26 mouse cellular contexts compared by ENCODE assay signal in the genomic region with DNA sequence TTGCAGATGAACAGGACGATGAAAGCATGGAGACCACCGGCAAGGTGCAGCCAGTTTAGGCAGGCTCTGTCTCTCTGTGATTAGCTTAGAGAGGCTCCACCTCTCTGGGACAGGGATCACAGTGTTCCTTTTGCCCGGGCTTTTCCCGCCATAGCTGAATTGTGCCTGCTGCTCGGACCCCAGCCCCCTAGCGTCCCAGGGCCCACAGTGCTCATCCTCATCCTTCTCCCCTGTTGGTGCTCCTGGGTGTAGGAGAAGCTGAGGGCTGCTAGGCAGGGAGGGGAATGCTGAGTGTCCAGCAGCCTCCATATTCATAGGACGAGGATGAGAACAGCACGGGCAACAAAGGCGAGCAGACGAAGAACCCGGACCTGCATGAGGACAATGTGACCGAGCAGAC. TPM values are rescaled to one million over a fixed set of nuclear protein-coding genes. Genes with fewer than 3 reads are reported as not detected.
DNase-seq lines count a peak whose midpoint lies in the region; ATAC-seq and TF ChIP-seq lines count a peak whose summit lies in the region.
"Had no signal": no experiment of that assay in that cellular context is flagged by ENCODE, and none has a peak within 500 bp of the region (broad histone marks: within the 10 kb centered on the region; RNA-seq: fewer than 3 reads in every experiment).

No protein-coding gene starts in this region.

- H3K4me3 ChIP-seq in forebrain, embryonic 11.5 days (ENCODE audit: low read depth, low read length): no peak overlapping the region
- H3K4me3 ChIP-seq in forebrain, embryonic 12.5 days (replicated peaks): no peak overlapping the region
- H3K4me3 ChIP-seq in E14TG2a.4 (replicated peaks; ENCODE audit: low read length) (peak overlapping the region; percentile 72), ES-E14 (ENCODE audit: insufficient read depth in 1 of 2, low read depth in 1 of 2, low read length in 2 of 2, poor library complexity in 1 of 2, severe bottlenecking in 1 of 2) (peak overlapping the region; percentile 36 to 61)
- H3K4me3 ChIP-seq: embryonic facial prominence, embryonic 13.5 days; erythroblast, embryonic 14.5 days; gastrocnemius, adult 2 months; hindbrain, embryonic 10.5 days had no signal

- peaks cover 29% of the 10 kb centered on the region for H3K36me3 ChIP-seq in forebrain, embryonic 11.5 days (ENCODE audit: control insufficient read depth, insufficient read depth, low read length)
- H3K36me3 ChIP-seq in forebrain, embryonic 12.5 days (replicated peaks): peaks cover 96% of the 10 kb centered on the region
- peaks cover 49% of the 10 kb centered on the region for H3K36me3 ChIP-seq in E14TG2a.4 (ENCODE audit: insufficient read depth, low read length)
- peaks cover 13% of the 10 kb centered on the region; the same call in 1 of the 2 replicates for H3K36me3 ChIP-seq in ES-E14 (ENCODE audit: control insufficient read depth, insufficient read depth, low read length, poor library complexity, severe bottlenecking)

- WGBS in forebrain, embryonic 11.5 days: 88% methylated on average over 12 of the region's 12 CpGs
- WGBS in forebrain, embryonic 12.5 days: 83% methylated on average over 12 of the region's 12 CpGs

- H3K9ac ChIP-seq in forebrain, embryonic 11.5 days (ENCODE audit: low read length): no peak overlapping the region
- no peak overlapping the region for H3K9ac ChIP-seq in forebrain, embryonic 12.5 days
- H3K9ac ChIP-seq in ES-E14 (ENCODE audit: insufficient read depth, low read depth, low read length, poor library complexity, severe bottlenecking): peak overlapping the region; percentile 69
- H3K9ac ChIP-seq: embryonic facial prominence, embryonic 13.5 days; forebrain, postnatal 0 days; hindbrain, embryonic 14.5 days had no signal

- ATAC-seq in forebrain, embryonic 11.5 days (replicated peaks; ENCODE audit: low FRiP score): no peak
- no peak for ATAC-seq in forebrain, embryonic 12.5 days (ENCODE audit: low FRiP score)
- ATAC-seq: forebrain, embryonic 14.5 days; intestine, postnatal 0 days had no signal

- no peaks in the 10 kb centered on the region for H3K9me3 ChIP-seq in forebrain, embryonic 11.5 days (ENCODE audit: control insufficient read depth, low read length)
- H3K9me3 ChIP-seq in forebrain, embryonic 12.5 days: no peaks in the 10 kb centered on the region
- H3K9me3 ChIP-seq in E14TG2a.4 (ENCODE audit: low read length) (no peaks in the 10 kb centered on the region), ES-E14 (ENCODE audit: control insufficient read depth, insufficient read depth, low read depth, low read length) (no peaks in the 10 kb centered on the region)
- H3K9me3 ChIP-seq: embryonic facial prominence, embryonic 13.5 days; G1E; hindbrain, embryonic 10.5 days had no signal

- H3K27ac ChIP-seq in forebrain, embryonic 11.5 days (ENCODE audit: low read depth, low read length): no peak overlapping the region
- H3K27ac ChIP-seq in forebrain, embryonic 12.5 days: no peak overlapping the region
- H3K27ac ChIP-seq in ES-E14 (ENCODE audit: insufficient read depth, low read depth, low read length, poor library complexity, severe bottlenecking): peak overlapping the region; percentile 24; the same call in 1 of the 2 replicates
- H3K27ac ChIP-seq: embryonic facial prominence, embryonic 13.5 days; gastrocnemius, adult 2 months; hindbrain, embryonic 10.5 days; hindbrain, embryonic 14.5 days had no signal

- no peaks in the 10 kb centered on the region for H3K4me1 ChIP-seq in forebrain, embryonic 11.5 days (replicated peaks; ENCODE audit: control insufficient read depth, insufficient read depth, low read length)
- H3K4me1 ChIP-seq in forebrain, embryonic 12.5 days: no peaks in the 10 kb centered on the region
- peaks cover 31% of the 10 kb centered on the region for H3K4me1 ChIP-seq in E14TG2a.4 (replicated peaks; ENCODE audit: low read depth, low read length)
- H3K4me1 ChIP-seq in ES-E14 (ENCODE audit: control insufficient read depth in 2 of 2, insufficient read depth in 2 of 2, low read length in 2 of 2, poor library complexity in 1 of 2): no peaks in the 10 kb centered on the region
- H3K4me1 ChIP-seq: embryonic facial prominence, embryonic 13.5 days; hindbrain, embryonic 10.5 days had no signal

- peak; percentile 41 for TF ChIP-seq CTCF in E14TG2a.4 (conservative IDR thresholded peaks at IDR 0.05; ENCODE audit: low read length)

- in situ Hi-C loops in ES-E14 (cut with MboI; ENCODE audit: low sequenced_read_pairs in 2 of 2, unreplicated experiment in 2 of 2): no loop called here

- H3K4me2 ChIP-seq in forebrain, embryonic 11.5 days (ENCODE audit: low read depth, low read length, severe bottlenecking): no peak overlapping the region
- no peak overlapping the region for H3K4me2 ChIP-seq in forebrain, embryonic 12.5 days
- H3K4me2 ChIP-seq: embryonic facial prominence, embryonic 13.5 days; heart, embryonic 11.5 days; hindbrain, embryonic 14.5 days had no signal

- peak; percentile 44 for DNase-seq in forebrain, embryonic 11.5 days (ENCODE audit: low spot score)
- DNase-seq in ES-E14 (ENCODE audit: low read depth, low spot score): no peak
- DNase-seq in ZHBTc4 (ENCODE audit: low read depth, low spot score): peak; percentile 87
- no peak for DNase-seq in MN1 (ENCODE audit: low spot score)
- no peak for DNase-seq in thymus, postnatal 4 days
- no peak for DNase-seq in heart, postnatal 4 days
- DNase-seq: adrenal gland, adult 2 months; adrenal gland, postnatal 25 days; cerebellum, adult 11-12 months; cerebellum, adult 8-10 months; cerebellum, postnatal 10 days; forebrain, postnatal 0 days; gastrocnemius, adult 2 months; gastrocnemius, postnatal 14 days; heart, adult 11 months; kidney, adult 2 months had no signal

- no peaks in the 10 kb centered on the region for H3K27me3 ChIP-seq in forebrain, embryonic 11.5 days (ENCODE audit: control insufficient read depth, insufficient read depth, low read length)
- no peaks in the 10 kb centered on the region for H3K27me3 ChIP-seq in forebrain, embryonic 12.5 days
- H3K27me3 ChIP-seq in E14TG2a.4 (ENCODE audit: insufficient read depth, low read length): no peaks in the 10 kb centered on the region
- H3K27me3 ChIP-seq: embryonic facial prominence, embryonic 13.5 days had no signal

TF ChIP-seq in ES-E14, 5 proteins besides CTCF, POLR2A, EP300 and RAD21:
- TF ChIP-seq MAFK (IDR thresholded peaks at IDR 0.05; ENCODE audit: insufficient read depth, low read depth, low read length) (no peak), ZC3H11A (IDR thresholded peaks at IDR 0.05; ENCODE audit: borderline replicate concordance, low read depth, low read length) (no peak)

RNA-seq across cellular contexts. Expression of gene Smarcc2, which starts 15.3 kb away (rescaled TPM):
- polyA plus RNA-seq in forebrain, embryonic 11.5 days (2014; fragmentation: Nextera tagmentation; extraction: Ambion mirVana): 139 and 144 TPM in 2 replicates
- polyA plus RNA-seq in forebrain, embryonic 12.5 days (2016; fragmentation: Nextera tagmentation; extraction: Ambion mirVana): 189 and 210 TPM in 2 replicates
- 18.9 and 22.8 TPM in 2 replicates for total RNA-seq in ES-E14 (2012; rRNA removed)
- 10 to 100 TPM; 97.0 to 97.3 TPM for total RNA-seq in heart, postnatal 4 days (2021)

RNA-seq across cellular contexts. Expression of gene Myl6, which starts 19.6 kb away (rescaled TPM):
- polyA plus RNA-seq in forebrain, embryonic 11.5 days (2014; fragmentation: Nextera tagmentation; extraction: Ambion mirVana): 620 and 659 TPM in 2 replicates
- polyA plus RNA-seq in forebrain, embryonic 12.5 days (2016; fragmentation: Nextera tagmentation; extraction: Ambion mirVana): 660 and 684 TPM in 2 replicates
- total RNA-seq in ES-E14 (2012; rRNA removed): 894 and 1,090 TPM in 2 replicates
- 100 to 1,000 TPM; 616 to 628 TPM for total RNA-seq in heart, postnatal 4 days (2021)

RNA-seq across cellular contexts. Expression of gene Myl6b, which starts 24.1 kb away (rescaled TPM):
- 3.0 and 3.4 TPM in 2 replicates for polyA plus RNA-seq in forebrain, embryonic 11.5 days (2014; fragmentation: Nextera tagmentation; extraction: Ambion mirVana)
- 2.4 and 2.7 TPM in 2 replicates for polyA plus RNA-seq in forebrain, embryonic 12.5 days (2016; fragmentation: Nextera tagmentation; extraction: Ambion mirVana)
- total RNA-seq in ES-E14 (2012; rRNA removed): 2.0 and 3.7 TPM in 2 replicates
- total RNA-seq in heart, postnatal 4 days (2021): 1 to 10 TPM; 3.7 TPM

RNA-seq across cellular contexts. Expression of gene Esyt1, which starts 51.3 kb away (rescaled TPM):
- polyA plus RNA-seq in forebrain, embryonic 11.5 days (2014; fragmentation: Nextera tagmentation; extraction: Ambion mirVana): 15.2 and 18.1 TPM in 2 replicates
- 11.2 and 13.8 TPM in 2 replicates for polyA plus RNA-seq in forebrain, embryonic 12.5 days (2016; fragmentation: Nextera tagmentation; extraction: Ambion mirVana)
- 62.7 and 135 TPM in 2 replicates for total RNA-seq in ES-E14 (2012; rRNA removed)
- total RNA-seq in heart, postnatal 4 days (2021): 10 to 100 TPM; 28.4 to 31.3 TPM

Comparison
In these comparisons a context has a peak if more than half of its experiments do, and no peak if none do; other contexts are left out.
1. DNase-seq: peak in forebrain, embryonic 11.5 days (single experiment) and ZHBTc4 (single experiment); none in ES-E14 (single experiment), MN1 (single experiment), thymus, postnatal 4 days (single experiment) and heart, postnatal 4 days (single experiment).
2. H3K4me3 ChIP-seq: peak in E14TG2a.4 (single experiment) and ES-E14 (2 of 2); none in forebrain, embryonic 11.5 days (single experiment) and forebrain, embryonic 12.5 days (single experiment).